Mouse (Mus musculus) midbrain, embryonic 16.5 days (tissue): Measurements from ENCODE around the gene Masp2. TPM values are rescaled to one million over a fixed set of nuclear protein-coding genes. Genes with fewer than 3 reads are reported as not detected.

Experiments
- ATAC-seq: fragments of 200-750 bp; cut with Nextera tagmentation; 2 replicates; pipeline ENCODE4 v1.8.0; 2017; ENCODE audit warnings: moderate TSS enrichment
- H3K27ac ChIP-seq: fragments of 300-500 bp; sonication (generic); 2 replicates; pipeline ENCODE4 v1.5.1; 2014; ENCODE audit warnings: mild to moderate bottlenecking, low read length, mixed read lengths
- H3K27me3 ChIP-seq: fragments of 300-500 bp; sonication (generic); 2 replicates; pipeline ENCODE4 v1.6.1; 2014; ENCODE audit warnings: low read depth, low read length, mixed read lengths; ENCODE audit not compliant: control insufficient read depth, insufficient read depth
- H3K36me3 ChIP-seq: fragments of 300-500 bp; sonication (generic); 2 replicates; pipeline ENCODE4 v1.6.1; 2014; ENCODE audit warnings: mild to moderate bottlenecking, low read length, moderate library complexity, mixed read lengths; ENCODE audit not compliant: control insufficient read depth, insufficient read depth
- H3K4me1 ChIP-seq: fragments of 300-500 bp; sonication (generic); 2 replicates; pipeline ENCODE4 v1.6.1; 2014; ENCODE audit warnings: mild to moderate bottlenecking, low read length, mixed read lengths; ENCODE audit not compliant: control insufficient read depth, insufficient read depth
- H3K4me2 ChIP-seq: fragments of 300-500 bp; sonication (generic); 2 replicates; pipeline ENCODE4 v1.6.1; 2014; ENCODE audit warnings: mild to moderate bottlenecking, low read length, mixed read lengths
- H3K4me3 ChIP-seq: fragments of 300-500 bp; sonication (generic); 2 replicates; pipeline ENCODE4 v1.5.1; 2014; ENCODE audit warnings: low read depth, mild to moderate bottlenecking, low read length, moderate library complexity, mixed read lengths
- H3K9ac ChIP-seq: fragments of 300-500 bp; sonication (generic); 2 replicates; pipeline ENCODE4 v1.6.1; 2014; ENCODE audit warnings: low read depth, low read length, mixed read lengths
- H3K9me3 ChIP-seq: fragments of 300-500 bp; sonication (generic); replicated peaks from 2 replicates; pipeline ENCODE4 v1.6.1; 2014; ENCODE audit warnings: mild to moderate bottlenecking, low read length, mixed read lengths; ENCODE audit not compliant: control insufficient read depth, poor library complexity, severe bottlenecking
- WGBS: fragments of 180-500 bp; shearing (Covaris S2); extraction: QIAGEN DNeasy Blood & Tissue Kit; methylation state at CpG from one replicate; pipeline ENCODE4 v1.1.7; 2014; 5-methylcytosine and 5-hydroxymethylcytosine counted together
- polyA plus RNA-seq: library from polyadenylated mRNA; unstranded; fragments of >200 nt; fragmentation: Nextera tagmentation; extraction: Ambion mirVana; gene quantifications from 2 replicates; pipeline ENCODE4 v1.2.1, GENCODE M21; 2015

The Masp2 gene
- polyA plus RNA-seq, 1 experiment from 2014 or later: 1.2 TPM

- peaks cover 9% of the 10 kb centered on the region; the same call in 1 of the 2 replicates for H3K36me3 ChIP-seq
- 90% methylated on average over 5 of the region's 5 CpGs for WGBS
- H3K4me2 ChIP-seq: no peak overlapping the region
- H3K9me3 ChIP-seq: no peaks in the 10 kb centered on the region
- no peak for ATAC-seq
- H3K4me3 ChIP-seq: no peak overlapping the region
- H3K27ac ChIP-seq: no peak overlapping the region
- no peak overlapping the region for H3K9ac ChIP-seq
- H3K27me3 ChIP-seq: no peaks in the 10 kb centered on the region
- H3K4me1 ChIP-seq: no peaks in the 10 kb centered on the region; the same call in 1 of the 2 replicates
These were observed 7.5 kb downstream of the Masp2 start for GRCm38 (mm10) chr4:148609805-148610204.

GRCm38 (mm10) chr4:148610631-148611364 lies 8.4 kb downstream of the Masp2 start:
- peaks cover 12% of the 10 kb centered on the region; the same call in 1 of the 2 replicates for H3K36me3 ChIP-seq
- H3K4me2 ChIP-seq: no peak overlapping the region
- WGBS: 69% methylated on average over 5 of the region's 5 CpGs
- ATAC-seq: no peak
- no peaks in the 10 kb centered on the region for H3K9me3 ChIP-seq
- no peaks in the 10 kb centered on the region for H3K27me3 ChIP-seq
- no peaks in the 10 kb centered on the region; the same call in 1 of the 2 replicates for H3K4me1 ChIP-seq
- no peak overlapping the region for H3K9ac ChIP-seq
- H3K4me3 ChIP-seq: no peak overlapping the region
- no peak overlapping the region for H3K27ac ChIP-seq

- no peak overlapping the region for H3K27ac ChIP-seq
- H3K36me3 ChIP-seq: peaks cover 14% of the 10 kb centered on the region; the same call in 1 of the 2 replicates
- H3K4me2 ChIP-seq: no peak overlapping the region
- H3K4me1 ChIP-seq: no peaks in the 10 kb centered on the region; the same call in 1 of the 2 replicates
- no peaks in the 10 kb centered on the region for H3K9me3 ChIP-seq
- no peak overlapping the region for H3K9ac ChIP-seq
- no peaks in the 10 kb centered on the region for H3K27me3 ChIP-seq
- ATAC-seq: no peak
- WGBS: 60% methylated on average over 4 of the region's 4 CpGs
- no peak overlapping the region for H3K4me3 ChIP-seq
These were observed 10.2 kb downstream of the Masp2 start for GRCm38 (mm10) chr4:148612557-148612956.

- no peak for ATAC-seq
- H3K9ac ChIP-seq: no peak overlapping the region
- no peak overlapping the region for H3K4me2 ChIP-seq
- H3K9me3 ChIP-seq: no peaks in the 10 kb centered on the region
- H3K4me3 ChIP-seq: no peak overlapping the region
- peaks cover 20% of the 10 kb centered on the region; the same call in 1 of the 2 replicates for H3K36me3 ChIP-seq
- no peaks in the 10 kb centered on the region for H3K27me3 ChIP-seq
- no peaks in the 10 kb centered on the region; the same call in 1 of the 2 replicates for H3K4me1 ChIP-seq
- 67% methylated on average over 9 of the region's 9 CpGs for WGBS
- H3K27ac ChIP-seq: no peak overlapping the region; the same call in 1 of the 2 replicates
These were observed 11.4 kb downstream of the Masp2 start for GRCm38 (mm10) chr4:148613738-148614137.

GRCm38 (mm10) chr4:148619805-148620204 lies 17.5 kb downstream of the Masp2 start:
- H3K4me3 ChIP-seq: no peak overlapping the region
- WGBS: 91% methylated on average over 1 of the region's 1 CpGs
- no peak overlapping the region for H3K4me2 ChIP-seq
- peaks cover 47% of the 10 kb centered on the region for H3K36me3 ChIP-seq
- no peak overlapping the region for H3K9ac ChIP-seq
- peaks cover 9% of the 10 kb centered on the region for H3K4me1 ChIP-seq
- H3K9me3 ChIP-seq: no peaks in the 10 kb centered on the region
- H3K27me3 ChIP-seq: no peaks in the 10 kb centered on the region
- no peak for ATAC-seq
- H3K27ac ChIP-seq: no peak overlapping the region

GRCm38 (mm10) chr4:148620718-148621117 lies 18.4 kb downstream of the Masp2 start:
- H3K4me1 ChIP-seq: peaks cover 13% of the 10 kb centered on the region
- H3K9ac ChIP-seq: no peak overlapping the region
- no peak overlapping the region for H3K27ac ChIP-seq
- WGBS: 95% methylated on average over 1 of the region's 1 CpGs
- ATAC-seq: no peak
- no peaks in the 10 kb centered on the region for H3K27me3 ChIP-seq
- peaks cover 47% of the 10 kb centered on the region for H3K36me3 ChIP-seq
- H3K4me3 ChIP-seq: no peak overlapping the region
- H3K9me3 ChIP-seq: no peaks in the 10 kb centered on the region
- no peak overlapping the region for H3K4me2 ChIP-seq

- Histone ChIP-seq H3K27me3 (no peaks in the 10 kb centered on the region), H3K27ac (no peak overlapping the region), H3K4me3 (no peak overlapping the region), H3K36me3 (peaks cover 45% of the 10 kb centered on the region), H3K4me1 (peaks cover 13% of the 10 kb centered on the region), H3K9me3 (no peaks in the 10 kb centered on the region), H3K9ac (no peak overlapping the region), H3K4me2 (no peak overlapping the region)
- WGBS: 94% methylated on average over 4 of the region's 4 CpGs
- ATAC-seq: no peak
These were observed 20.1 kb downstream of the Masp2 start for GRCm38 (mm10) chr4:148622485-148622884.

- peaks cover 13% of the 10 kb centered on the region for H3K4me1 ChIP-seq
- peaks cover 40% of the 10 kb centered on the region for H3K36me3 ChIP-seq
- no peak overlapping the region for H3K4me2 ChIP-seq
- H3K27me3 ChIP-seq: no peaks in the 10 kb centered on the region
- no peaks in the 10 kb centered on the region for H3K9me3 ChIP-seq
- 93% methylated on average over 4 of the region's 4 CpGs for WGBS
- H3K27ac ChIP-seq: no peak overlapping the region
- H3K4me3 ChIP-seq: no peak overlapping the region
- H3K9ac ChIP-seq: no peak overlapping the region
- no peak for ATAC-seq
These were observed 21.3 kb downstream of the Masp2 start for GRCm38 (mm10) chr4:148623609-148624008.

- no peak for ATAC-seq
- H3K4me1 ChIP-seq: peaks cover 13% of the 10 kb centered on the region
- no peaks in the 10 kb centered on the region for H3K27me3 ChIP-seq
- H3K4me2 ChIP-seq: peak overlapping the region; percentile 98
- H3K27ac ChIP-seq: no peak overlapping the region
- H3K36me3 ChIP-seq: peaks cover 27% of the 10 kb centered on the region
- H3K4me3 ChIP-seq: no peak overlapping the region
- 83% methylated on average over 10 of the region's 10 CpGs for WGBS
- no peak overlapping the region for H3K9ac ChIP-seq
- no peaks in the 10 kb centered on the region for H3K9me3 ChIP-seq
These were observed 22.7 kb downstream of the Masp2 start for GRCm38 (mm10) chr4:148625010-148625409.
